Mouse (Mus musculus): ENCODE data around the gene Fopnl.

The Fopnl gene

DNA sequence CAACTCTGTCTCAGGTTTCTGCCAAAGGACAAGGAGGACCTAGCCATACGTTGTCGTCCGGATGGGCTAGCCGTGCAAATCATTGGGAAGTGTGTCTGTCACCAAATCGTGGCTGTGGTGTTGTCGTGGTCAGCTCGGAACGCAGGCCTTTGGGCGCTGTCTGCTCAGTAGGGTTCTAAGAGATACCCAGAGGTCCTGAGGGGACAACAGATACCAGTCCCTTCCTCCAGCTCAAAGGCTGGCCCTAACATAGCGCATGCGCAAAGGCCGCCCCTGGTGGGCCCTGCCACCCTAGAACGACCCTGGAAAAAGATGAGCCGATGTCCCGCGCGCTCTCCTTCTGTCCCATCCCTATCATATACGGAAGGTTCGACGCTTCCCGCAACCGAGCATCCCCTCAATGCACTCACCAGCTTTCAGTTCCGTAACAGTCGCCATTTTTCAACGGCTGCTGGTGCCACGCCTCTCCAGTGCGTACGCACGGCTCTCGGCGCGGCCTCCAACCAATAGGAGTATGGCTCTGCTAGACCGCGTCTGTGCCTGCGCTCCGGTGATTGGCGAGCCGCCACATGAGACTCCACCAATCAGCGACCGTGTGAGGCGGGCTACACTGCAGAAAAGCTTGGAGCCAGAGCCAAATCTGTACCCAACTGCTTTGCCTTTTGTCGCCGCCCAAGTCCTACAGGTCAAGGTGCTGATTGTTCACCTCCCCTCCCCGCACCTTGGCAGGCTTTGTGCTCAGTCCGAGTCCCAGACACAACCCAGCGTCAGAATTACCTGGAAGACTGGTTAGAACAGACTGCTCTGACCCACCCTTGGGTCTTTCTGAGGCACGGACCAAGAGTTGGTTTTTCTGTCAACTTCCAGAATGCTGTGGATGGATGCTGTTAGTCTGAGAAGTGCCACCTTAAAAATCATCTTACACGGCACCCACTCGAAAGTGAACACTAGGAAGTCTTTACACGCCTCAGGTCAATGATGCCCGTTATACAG is at the start of gene Fopnl:
Gene Fopnl (minus strand): TSS at position 522 of the 993 bp plus-strand sequence.
- peak; percentile 94 to 96 for DNase-seq (ENCODE audit: low spot score in 2 of 2)

DNA sequence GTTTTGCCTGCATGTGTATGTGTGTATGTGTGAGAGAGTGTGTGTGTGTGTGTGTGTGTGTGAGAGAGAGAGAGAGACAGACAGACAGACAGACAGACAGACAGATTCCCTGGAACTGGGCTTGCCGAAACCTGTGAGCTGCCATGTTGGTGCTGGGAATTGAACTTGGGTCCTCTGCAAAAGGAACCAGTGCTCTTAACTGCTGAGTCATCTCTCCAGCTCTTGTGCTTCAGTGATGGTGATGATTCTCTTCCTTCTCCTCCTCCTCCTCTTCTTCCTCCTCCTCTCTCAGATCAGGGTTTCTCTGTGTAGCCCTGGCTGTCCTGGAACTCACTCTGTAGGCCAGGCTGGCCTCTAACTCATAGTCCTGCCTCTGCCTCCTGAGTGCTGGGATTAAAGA is 48.8 kb upstream of the Fopnl start:
- no peak for DNase-seq (ENCODE audit: low spot score in 2 of 2)

DNA sequence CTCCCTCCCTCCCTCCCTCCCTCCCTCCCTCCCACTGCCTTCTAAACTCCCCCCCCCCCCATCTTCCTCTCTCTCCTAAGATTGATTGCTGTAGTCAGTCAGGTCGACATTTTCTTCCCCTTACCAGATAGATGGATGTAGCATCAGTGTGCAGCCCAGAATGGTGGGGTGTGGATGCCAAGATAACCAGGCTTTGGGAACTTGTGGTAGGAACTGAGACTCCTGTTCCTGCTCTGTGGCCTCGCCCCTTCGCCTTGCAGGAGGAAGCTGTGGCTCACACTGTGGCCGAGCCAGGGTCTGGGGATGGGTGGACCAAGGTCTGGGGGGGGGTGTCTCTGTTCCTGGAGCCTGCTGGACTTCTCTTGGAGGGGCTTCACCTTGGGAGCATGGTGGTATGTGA is 48.3 kb upstream of the Fopnl start:
- DNase-seq (ENCODE audit: low spot score in 2 of 2) = no peak

DNA sequence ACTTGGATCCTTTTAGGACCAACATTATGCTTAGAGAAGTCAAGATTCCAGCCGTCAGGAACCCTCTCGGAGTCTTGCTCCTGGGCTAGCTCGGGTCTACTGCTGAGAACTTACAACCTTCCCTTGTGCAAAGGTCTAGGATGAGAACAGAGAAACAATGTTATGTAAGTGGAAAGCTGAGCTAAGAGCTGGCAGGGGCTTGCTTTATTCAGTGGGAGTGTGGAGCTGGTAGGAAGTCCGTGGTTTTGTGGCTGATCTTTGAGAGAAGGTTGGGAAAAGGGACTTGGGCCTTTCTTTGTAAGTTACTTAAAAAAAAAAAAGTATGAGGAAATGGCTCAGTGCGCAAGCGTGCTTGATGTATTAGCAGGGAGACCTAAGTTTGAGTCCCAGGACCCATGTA is 46.9 kb upstream of the Fopnl start:
- DNase-seq (ENCODE audit: low spot score in 2 of 2) = no peak

DNA sequence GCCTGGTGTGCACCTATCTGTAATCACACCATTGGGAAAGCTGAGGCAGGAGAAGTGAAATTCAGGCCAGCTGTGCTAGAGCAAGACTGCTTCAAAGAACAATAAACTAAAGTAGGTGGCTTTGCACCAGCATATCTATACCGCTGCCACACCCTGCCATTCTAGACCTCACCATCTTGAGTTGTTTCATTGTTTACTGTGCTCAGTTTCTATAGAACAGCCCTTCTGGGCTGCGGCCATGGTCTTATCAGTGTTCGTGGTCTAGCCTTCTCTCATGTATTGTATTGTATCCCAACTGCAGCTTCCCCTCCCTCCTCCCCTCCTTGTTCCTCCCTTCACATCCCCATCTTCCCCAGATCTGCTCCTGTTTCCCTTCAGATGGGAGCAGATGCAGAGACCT is 46.3 kb upstream of the Fopnl start:
- no peak for DNase-seq (ENCODE audit: low spot score in 2 of 2)

DNA sequence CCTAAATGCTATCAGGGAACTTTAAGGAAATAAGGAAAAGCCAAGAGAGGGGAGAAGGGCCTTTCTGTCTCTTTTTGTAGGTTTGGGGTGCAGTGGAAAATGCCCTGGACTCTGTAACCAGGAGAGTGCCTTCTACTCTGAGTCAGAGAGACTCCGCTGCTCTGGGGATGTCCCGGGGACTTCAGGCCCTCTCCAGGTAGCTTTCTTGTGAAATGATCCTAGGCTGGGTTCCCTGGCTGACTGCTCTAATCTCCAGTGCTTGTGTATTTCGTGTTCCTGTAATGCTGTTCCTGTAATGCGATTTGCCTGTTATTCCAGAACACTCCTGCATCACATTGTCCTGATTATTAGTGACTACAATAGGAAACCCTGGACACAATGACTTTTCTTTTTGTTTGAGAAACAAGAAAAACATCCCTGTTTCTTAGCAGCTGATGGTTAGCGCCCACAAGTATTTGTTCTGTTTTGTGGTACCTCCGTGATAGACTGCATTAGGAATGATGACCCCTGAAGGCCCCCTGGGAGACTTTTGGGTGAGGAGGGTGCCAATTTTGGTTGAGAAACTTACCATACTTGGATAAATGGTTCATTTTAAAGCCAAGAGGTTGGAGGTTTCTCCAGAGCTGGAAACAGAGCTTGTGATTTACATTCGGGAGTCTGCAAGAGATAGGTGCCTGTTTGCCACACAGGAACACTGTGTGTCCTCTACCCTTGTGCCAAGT is 45.1 kb upstream of the Fopnl start:
- no peak for DNase-seq (ENCODE audit: low spot score in 2 of 2)

- DNase-seq (ENCODE audit: low spot score in 2 of 2) = peak; percentile 57
Observed at GRCm38 (mm10) chr16:14361362-14362098, 44.3 kb upstream of the Fopnl start, which contains the start of gene Abcc1. Gene Abcc1, plus strand, starts transcription at chr16:14361558.

GRCm38 (mm10) chr16:14360931-14361330 is 43.7 kb upstream of the Fopnl start:
- no peak for DNase-seq (ENCODE audit: low spot score in 2 of 2)

DNA sequence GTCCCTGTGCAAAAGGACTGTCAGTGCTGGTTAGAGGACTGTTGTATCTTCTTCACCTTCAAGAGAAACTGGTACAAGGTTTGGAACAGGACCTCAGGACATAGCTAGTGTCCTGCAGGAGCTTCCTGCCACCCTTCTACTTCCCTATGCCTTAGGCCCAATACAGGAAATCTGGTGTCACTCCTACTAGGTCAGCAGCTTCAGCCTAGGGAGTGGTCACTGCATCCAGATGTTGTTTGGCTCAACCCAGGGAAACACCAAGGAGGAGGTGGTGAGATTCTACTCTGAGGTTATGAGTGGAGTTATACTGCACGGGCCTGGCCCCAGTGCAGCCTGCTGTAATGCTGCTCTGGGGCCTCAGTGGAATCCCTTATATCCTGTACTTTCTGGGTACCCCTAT is 41.3 kb upstream of the Fopnl start:
- no peak for DNase-seq (ENCODE audit: low spot score in 2 of 2)

- DNase-seq (ENCODE audit: low spot score in 2 of 2) = no peak
Observed at GRCm38 (mm10) chr16:14357859-14358258, 40.7 kb upstream of the Fopnl start.

DNA sequence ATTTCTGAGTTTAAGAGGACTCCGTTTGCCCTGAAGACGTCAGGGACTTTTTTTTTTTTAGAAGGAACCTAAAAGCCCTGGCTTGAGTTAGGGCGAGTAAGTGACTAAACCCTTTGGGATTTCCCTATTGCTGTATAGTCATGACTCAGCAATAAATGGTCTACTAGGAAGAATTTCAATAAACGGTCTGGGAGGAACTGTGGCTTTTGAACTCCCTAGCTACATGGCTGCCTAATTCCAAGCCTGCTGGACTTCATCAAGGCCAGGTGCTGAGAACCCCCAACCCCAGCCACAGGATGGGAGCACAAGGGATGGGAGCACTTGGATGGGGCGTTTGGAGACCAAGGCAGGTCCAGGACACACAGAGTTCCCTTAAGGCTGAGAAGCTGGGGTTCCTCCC is 35.5 kb upstream of the Fopnl start:
- no peak for DNase-seq (ENCODE audit: low spot score in 2 of 2)

- no peak for DNase-seq (ENCODE audit: low spot score in 2 of 2)
Observed at GRCm38 (mm10) chr16:14352234-14352633, 35.0 kb upstream of the Fopnl start.

DNA sequence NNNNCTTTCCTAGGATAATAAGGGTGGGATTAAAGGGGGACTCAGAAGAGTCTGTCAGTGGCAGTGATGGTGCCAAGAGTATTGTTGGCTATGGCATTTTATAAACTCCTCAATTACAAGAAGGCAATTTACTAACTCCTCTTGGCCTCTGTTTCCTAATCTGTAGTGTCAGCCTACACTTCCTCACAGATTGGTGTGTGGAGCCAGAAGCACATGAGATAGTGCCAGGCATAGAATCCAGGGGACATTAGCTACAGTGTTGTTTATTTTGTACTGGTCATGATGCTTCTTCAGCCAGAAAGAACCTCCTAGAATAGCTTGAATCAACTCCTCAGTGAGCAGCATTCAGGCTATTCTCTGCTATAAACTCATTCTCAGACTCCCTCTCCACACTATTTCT is 34.4 kb upstream of the Fopnl start:
- DNase-seq (ENCODE audit: low spot score in 2 of 2) = no peak

DNA sequence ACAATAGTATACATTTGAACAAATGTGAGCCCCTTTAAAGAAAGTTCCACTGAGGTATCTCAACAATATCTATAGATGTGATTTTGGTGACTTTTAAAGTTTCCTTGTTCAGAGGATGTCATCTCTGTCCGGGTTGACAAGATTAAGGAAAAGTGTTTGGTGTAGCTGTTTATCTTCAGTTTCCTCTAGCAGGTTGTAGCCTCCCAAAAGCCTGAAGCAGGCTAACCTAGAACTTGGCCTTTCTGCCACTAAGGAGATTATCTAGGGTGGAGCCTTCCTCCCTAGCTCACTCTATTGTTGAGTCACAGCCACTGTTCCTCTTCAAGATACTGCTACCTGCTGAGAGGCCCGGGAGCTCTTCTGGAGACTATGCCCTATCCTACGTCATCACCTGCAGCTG is 27.8 kb upstream of the Fopnl start:
- DNase-seq (ENCODE audit: low spot score in 2 of 2) = no peak

GRCm38 (mm10) chr16:14328156-14328555 is 11.0 kb upstream of the Fopnl start:
- no peak for DNase-seq (ENCODE audit: low spot score in 2 of 2)

- DNase-seq (ENCODE audit: low spot score in 2 of 2) = no peak
Observed at GRCm38 (mm10) chr16:14320494-14320893, 3.3 kb upstream of the Fopnl start.

- DNase-seq (ENCODE audit: low spot score in 2 of 2) = no peak
Observed at GRCm38 (mm10) chr16:14319681-14320080, 2.5 kb upstream of the Fopnl start.

DNA sequence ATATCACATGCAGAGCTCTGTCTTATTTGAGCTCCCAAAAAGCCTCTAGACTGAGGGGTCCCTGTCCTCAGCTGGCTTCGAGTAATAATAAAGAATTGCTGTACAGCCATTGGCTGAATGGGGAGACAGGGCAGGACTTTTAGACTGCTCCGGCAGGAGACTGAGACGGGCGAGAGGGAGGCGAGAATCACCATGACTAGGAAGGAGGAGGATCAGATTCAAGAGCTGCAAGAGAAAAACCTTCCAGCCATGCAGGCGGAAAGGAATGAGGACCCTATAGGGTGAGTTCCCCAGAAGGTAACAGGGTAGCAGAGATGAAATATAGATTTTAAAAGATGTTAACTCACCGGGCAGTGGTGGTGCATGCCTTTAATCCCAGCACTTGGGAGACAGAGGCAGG is 4.3 kb downstream of the Fopnl start:
- DNase-seq (ENCODE audit: low spot score in 2 of 2) = no peak

- no peak for DNase-seq (ENCODE audit: low spot score in 2 of 2)
Observed at GRCm38 (mm10) chr16:14311371-14311770, 5.8 kb downstream of the Fopnl start.

DNA sequence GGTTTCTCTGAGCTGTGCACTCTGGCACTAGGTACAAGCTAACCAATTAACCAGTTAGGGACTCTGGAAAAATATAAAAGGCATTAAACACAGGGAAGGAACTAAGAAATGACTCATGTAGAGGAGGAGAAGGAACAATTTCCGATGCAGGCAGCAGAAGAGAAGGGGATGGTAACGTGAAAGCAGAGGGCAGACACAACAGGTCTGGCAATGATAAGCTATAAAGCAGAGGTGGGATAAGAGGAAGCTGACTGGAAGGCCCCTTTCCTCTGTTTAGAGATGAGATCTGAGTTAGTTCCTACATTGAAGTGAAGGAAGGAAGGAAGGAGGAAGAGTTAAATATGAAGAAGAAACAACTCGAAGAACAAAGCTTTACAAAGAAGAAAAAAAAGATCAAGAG is 7.4 kb downstream of the Fopnl start:
- DNase-seq (ENCODE audit: low spot score in 2 of 2) = no peak

- no peak for DNase-seq (ENCODE audit: low spot score in 2 of 2)
Observed at GRCm38 (mm10) chr16:14308245-14309073, 8.7 kb downstream of the Fopnl start.

All from frontal cortex, postnatal 25 days (tissue).